Mouse (Mus musculus): ENCODE data around the gene Tppp2. TPM values are rescaled to one million over a fixed set of nuclear protein-coding genes. Genes with fewer than 3 reads are reported as not detected.
"Not testable (repeated sequence)": the region's sequence is repeated elsewhere in the genome, so short reads cannot be mapped to it uniquely, and the experiment has no call there.

The Tppp2 gene
- total RNA-seq, 2 experiments from 2014 or later = not detected

DNA sequence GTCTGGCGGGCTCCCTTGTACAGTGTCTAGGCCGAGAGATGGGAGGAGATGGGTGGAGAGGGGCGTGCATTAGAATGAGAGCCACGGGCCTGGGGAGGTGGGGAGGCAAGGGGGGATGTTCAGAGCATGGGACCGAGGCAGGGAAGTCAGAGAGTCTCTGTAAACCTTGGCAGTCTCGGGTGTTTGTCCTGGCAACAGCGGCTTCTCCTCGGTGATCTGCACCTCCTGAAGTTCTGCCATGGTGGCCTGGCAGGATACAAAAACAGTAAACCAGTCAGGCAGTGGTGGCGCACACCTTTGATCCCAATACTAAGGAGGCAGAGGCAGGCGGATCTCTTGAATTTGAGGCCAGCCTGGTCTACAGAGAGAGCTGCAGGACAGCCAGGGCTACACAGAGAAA, 6.9 kb upstream of the Tppp2 start:
- ATAC-seq (ENCODE audit: poor library complexity, severe bottlenecking) = no peak

DNA sequence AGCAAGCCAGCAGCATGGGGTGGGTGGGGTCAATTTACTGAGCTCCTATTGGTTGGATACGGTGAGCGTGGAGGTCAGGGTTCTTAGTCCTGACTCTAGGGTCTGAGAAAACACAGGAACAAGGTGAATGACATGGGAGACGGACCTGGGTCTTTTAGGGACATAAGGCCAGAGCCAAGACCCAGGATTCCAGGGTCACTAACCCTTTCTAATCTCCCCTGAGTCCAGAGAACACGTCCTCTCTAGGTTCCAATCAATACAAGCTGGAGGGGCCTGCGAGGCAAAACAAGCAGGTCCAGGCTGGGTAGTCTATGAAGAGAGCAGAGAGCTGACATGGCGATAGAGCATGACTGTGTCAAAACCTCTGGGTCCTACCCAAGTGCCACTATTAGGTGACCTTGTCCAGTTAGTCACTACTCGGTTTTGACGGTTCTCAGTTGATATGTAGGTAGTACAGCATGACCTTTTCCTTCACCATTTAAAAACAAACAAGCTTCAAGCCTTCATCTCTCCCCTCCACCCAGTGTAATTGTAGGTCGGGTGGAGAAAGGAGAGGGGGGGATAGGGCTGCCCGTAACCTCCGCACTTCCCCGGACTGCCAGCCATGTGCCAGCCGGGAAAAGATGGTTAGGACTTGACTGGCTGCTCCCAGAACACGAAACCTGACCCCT, 5.7 kb upstream of the Tppp2 start:
- 0 out of 2 replicates have a peak, but pooled peaks have one; percentile 1 for ATAC-seq (ENCODE audit: poor library complexity, severe bottlenecking)

DNA sequence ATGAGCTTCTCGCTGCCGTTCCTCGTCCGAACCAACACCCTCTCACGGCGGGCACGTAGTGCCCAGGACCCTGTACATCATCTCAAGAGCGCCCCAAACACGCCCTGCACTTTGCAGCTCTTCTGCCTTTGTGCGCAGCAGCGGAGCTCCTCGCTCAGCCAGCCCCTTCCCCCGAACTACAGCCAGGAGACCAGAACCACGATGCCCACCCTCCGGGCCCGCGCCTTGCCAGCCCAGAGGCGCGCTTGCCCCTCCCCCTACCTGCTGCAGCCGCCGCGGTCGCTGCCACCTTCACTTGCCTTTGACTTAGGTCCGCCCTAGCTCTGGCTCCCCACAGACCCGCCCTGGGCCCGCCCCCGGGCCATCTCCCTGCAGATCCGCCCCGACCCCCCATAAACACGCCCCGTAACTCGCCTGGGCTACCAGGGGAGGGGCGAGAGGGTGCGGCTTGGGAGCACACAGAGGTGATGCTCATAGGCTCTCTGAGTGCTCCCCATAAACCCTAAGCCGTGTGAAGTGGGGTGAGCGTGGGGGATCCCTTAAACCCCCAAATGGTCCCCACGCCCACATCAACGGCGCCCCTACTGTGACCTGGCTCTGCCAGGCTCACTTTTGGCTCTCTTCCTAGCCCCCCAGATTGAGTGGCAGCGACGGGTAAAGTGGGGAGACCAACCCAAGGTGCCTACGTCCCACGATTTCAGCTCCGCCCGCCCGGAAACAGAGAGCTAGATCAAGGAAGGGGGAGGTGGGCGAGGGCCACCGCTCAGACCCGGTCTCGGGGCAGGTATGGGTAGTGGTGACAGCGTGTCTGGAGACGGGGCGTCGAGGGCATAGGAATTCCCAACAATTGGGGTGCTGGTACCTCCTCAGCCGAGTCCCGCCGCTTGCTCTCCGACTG, 4.9 kb upstream of the Tppp2 start:
- peak; percentile 89 for ATAC-seq (ENCODE audit: poor library complexity, severe bottlenecking)

DNA sequence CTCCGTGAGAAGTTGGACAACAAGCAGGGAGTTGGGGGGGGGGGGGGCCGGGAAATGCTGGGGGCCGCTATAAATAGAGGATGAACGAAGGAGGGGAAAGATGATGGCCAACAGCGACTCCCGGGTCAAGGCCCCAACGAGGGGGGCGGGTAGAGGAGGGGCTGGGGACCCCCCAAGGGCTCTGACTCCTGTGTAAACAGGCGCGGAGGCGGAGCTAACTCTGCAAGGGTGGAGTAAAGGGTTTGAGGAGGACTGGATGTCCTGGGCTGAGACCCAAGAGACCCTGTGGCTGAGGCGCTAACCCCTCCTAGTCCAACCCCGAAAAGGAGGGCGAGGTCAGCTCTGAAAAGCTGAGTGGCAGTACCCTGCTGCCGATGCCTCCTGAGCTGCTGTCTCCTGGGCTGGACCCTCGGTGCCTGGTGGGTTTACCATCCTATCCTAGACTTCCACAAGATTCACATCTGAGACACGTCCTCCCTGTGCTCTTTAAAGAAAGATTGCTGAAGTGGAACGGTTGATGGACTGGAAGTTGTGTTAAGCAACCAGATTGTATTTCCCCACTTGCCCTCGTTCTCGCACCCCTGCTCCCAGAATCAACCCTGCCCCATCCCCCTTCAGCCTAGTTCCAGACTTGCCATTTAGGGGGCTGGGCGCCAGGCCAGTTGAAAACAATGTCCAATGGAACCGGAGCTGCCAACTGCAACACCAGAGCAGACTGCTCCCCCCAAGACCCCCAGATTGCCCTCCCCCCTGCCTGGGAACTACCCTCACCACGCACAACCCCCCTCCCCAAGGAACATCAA, 4.1 kb upstream of the Tppp2 start, which contains the start of gene Ndrg2:
TSS of gene Ndrg2 (minus strand) at position 199 of the 803 bp plus-strand sequence.
- peak; percentile 11 for ATAC-seq (ENCODE audit: poor library complexity, severe bottlenecking)

DNA sequence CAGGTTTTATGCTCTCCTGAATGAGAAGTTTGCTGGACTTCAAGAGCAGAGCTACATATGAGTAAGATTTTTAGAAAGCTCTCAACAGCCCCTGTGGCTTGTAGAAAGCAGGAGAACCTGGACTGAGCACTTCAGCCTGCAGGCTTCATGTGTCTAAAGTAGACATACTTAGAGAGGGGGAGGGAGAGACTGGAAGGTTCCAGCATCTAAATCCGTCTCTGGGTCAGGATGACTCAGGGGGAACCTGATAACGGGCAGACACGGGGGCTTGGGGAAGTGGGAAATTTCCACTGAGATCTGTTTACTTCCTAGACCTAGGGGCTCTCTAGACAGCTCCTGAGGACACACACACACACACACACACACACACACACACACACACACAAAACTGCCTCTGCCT, 3.2 kb upstream of the Tppp2 start:
- no peak for ATAC-seq (ENCODE audit: poor library complexity, severe bottlenecking)

DNA sequence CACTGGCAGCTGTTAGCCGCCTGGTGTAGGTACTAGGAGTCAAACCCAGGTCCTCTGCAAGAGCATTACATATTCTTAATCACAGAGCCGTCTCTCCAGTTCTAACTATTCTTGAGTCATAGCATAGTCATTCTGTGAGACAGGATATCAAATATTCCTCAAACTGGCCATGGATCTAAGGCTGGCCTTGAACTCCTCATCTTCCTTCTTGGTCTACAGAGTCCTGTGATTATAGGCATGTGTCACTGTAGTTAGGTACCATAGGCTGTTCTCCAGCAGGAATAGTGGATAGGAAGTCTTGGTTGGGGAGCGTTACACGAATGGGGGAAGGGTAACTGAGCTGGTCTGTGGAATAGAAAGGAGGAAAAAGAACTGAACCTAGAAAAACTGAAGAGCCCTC, 1.7 kb upstream of the Tppp2 start:
- ATAC-seq (ENCODE audit: poor library complexity, severe bottlenecking) = no peak

DNA sequence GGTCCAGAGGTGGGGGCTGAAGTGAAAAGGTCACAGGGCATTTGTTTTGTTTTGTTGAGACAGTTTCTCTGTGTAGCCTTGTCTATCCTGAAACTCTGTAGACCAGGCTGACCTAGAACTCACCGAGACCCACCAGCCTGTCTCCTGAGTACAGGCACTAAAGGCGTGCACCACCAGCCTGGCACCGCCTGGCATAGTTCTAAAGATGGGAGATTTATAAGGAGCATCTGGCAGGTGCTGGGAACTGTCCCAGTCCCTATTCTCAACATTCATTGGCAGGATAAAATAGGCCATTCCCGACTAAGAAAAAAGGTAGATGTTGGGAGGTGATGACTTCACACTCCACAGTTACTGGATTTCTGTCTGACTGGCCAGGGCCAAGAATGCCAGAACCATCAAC, 741 bp downstream of the Tppp2 start:
- no peak for ATAC-seq (ENCODE audit: poor library complexity, severe bottlenecking)

DNA sequence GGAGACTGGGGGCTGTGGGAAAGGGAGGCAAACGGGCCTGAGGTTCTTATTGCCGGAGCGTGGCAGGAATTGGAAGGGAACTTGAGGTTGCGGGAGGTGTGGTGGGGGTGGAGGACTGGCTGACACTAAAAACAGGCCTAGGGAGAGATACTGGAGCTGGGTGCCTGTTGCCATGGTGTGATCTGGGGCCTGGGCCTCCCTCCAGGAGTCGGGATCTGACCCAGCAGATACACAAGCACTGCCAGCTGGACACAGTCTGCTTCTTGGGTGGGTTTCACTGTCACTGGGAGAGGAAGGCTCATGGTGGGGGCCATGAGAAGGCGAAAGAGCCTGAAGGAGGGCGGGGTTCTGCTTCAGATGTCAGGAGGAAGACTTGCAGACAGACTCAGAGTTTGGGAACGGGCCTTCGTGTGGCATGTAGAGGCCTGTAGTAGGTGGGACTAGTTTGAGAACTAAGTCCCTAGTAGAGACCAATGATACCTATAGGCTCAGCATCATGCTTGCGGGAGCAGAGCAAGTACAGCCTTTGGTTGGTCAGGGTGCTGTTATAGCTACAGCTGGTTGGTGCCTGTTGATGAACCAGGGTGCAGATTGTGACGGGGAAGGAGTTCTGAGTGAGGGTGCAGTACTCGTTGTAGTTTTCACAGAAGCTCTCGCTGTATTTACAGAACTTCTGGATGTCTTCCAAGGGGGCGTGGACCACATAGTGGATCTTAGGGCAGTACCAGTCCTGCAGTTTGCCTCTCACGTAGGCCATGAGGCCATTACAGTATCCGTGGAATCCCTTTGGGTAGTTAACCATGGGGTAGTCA, 3.7 kb downstream of the Tppp2 start:
- ATAC-seq (ENCODE audit: poor library complexity, severe bottlenecking) = no peak

DNA sequence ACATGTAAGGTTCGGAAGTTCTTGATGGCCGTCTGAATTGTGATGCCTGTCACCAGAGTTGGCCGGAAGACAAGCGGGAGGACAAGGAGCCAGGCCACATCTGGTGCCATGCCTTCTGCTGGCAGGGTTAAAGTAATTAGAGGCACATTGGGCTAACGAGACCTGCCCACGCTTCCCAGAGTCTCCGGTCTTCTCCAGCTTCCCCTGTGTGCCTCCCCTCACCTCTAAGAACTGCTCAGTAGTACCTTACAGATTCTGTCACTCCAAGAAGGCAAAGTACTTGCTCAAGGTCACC, 4.3 kb downstream of the Tppp2 start, which contains the start of gene Rnase13:
TSS of gene Rnase13 (minus strand) at position 203 of the 295 bp plus-strand sequence.
- ATAC-seq (ENCODE audit: poor library complexity, severe bottlenecking) = no peak

DNA sequence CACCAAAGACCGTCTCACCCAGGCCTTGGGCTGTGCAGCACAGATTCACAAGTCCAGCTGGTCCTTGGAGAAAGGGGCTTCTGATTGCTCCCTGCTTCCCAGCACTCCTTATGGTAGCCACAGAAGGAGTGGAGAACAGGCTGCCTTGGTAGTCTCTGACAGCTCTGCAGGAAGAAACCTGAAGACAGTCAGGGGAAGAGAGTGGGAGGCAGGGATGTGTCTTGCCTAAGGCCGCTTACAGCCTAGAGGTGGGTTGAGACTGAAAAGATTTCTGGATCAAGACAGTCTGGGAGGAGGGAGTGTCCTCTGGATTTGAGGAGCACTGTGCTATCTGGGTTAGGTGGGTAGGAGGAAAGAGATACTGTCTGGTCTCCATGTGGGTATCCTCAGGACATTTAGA, 4.7 kb downstream of the Tppp2 start:
- ATAC-seq (ENCODE audit: poor library complexity, severe bottlenecking) = no peak

DNA sequence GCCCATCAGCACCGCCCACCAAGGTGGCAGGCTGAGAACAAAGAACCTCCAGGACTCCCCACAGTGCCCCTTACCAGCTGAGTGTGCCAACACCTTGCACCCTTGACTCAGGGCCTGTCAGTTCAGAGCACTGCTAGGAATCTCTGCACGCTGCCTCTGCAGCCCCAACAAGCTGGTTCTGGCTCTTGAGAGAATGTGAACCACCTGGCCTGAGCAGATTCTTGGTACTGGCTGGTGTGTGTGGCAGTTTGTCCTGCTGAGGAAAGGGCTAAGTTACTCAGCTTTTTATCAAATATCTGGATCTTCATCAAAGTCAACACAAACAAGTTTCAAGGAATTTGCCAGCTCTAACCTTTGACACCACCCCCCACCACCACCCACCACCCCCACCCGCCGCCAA, 5.3 kb downstream of the Tppp2 start:
- no peak for ATAC-seq (ENCODE audit: poor library complexity, severe bottlenecking)

DNA sequence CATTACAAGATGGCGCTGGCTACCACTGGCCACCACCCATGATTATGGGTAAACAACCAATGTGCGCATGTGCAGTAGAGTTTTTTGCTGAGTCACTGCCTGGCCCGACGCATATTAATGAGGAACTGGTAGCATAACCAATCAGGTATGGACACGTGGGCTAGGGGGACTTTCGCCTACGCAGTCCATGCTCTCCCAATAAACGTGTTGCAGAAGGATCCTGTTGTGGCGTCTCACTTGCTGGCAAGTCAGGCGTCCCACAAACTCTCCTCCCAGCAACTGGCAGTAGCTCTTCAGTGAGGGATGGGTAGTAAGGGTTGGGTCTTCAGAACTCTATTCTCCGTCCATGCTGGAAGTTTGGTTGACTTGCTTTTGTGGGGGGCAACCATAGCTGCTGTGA, 8.7 kb downstream of the Tppp2 start:
- not testable (repeated sequence) for ATAC-seq (ENCODE audit: poor library complexity, severe bottlenecking)

DNA sequence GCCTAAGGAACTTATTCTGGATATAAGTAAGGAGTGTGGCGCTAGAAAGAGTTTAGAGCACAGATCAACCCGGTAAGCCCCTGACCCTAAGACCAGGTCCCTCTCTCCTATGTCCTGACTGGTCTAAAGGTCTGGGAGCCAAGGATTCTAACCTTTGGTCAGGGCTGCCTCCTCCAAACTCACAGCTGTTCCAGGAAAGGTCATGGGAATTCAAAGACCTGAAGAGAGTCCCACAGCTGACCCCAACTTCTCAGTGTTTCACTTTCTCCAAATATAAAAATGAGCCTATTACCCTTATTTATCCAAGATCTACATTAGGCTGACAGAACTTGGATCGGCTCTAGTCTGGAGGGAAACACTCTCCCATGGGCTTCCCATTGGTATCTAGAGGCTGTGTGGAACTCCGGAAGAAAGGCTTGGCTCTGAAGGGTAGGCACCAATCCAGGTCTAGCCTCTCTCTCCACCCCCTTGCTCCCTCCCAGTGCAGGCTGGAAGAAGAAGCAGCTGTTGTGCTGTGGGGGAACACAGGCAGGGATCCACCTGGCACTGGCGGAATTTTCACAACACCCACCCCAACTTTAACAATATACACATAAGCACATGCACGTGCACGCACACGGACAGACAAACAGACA, 11.2 kb downstream of the Tppp2 start:
- no peak for ATAC-seq (ENCODE audit: poor library complexity, severe bottlenecking)

DNA sequence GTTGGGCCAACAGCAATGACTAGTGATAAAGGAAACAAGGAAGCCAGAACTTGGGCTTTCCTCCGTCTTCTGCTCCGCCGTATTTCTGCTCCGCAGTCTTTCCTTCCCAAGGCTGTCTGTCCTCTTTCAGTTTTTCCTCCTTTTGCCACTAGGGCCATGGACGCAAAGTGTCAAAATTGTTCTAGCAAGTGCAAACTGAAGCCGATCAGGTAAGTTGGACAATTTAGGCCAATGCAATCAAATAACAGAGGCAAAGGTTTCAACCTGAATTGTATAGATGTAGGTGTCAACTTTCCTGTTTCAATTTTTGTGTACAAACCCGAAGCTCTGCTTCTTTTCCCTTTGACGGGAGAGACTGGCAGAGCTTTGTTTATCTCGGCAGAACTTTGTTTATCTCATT, 11.7 kb downstream of the Tppp2 start:
- ATAC-seq (ENCODE audit: poor library complexity, severe bottlenecking) = no peak

DNA sequence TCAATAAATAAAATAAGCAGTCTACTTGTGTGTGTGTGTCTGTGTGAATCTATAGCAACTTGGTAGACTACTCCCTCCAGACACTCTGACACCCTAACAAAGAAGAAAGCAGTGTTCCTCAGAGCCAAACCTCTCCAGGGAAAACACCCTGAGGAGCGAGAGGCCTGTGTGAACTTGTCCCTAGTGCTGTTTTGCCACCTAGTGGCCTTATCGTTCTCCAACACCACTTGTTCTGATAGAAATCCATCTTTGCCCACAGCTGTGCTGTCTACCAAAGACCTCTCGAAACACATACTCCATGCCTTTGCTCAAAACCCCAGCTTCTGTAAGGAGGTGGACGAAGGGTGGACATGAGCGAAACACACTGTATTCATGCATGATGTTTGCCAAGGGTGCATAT, 12.6 kb downstream of the Tppp2 start:
- ATAC-seq (ENCODE audit: poor library complexity, severe bottlenecking) = peak; percentile 40; the same call in 1 of the 2 replicates

DNA sequence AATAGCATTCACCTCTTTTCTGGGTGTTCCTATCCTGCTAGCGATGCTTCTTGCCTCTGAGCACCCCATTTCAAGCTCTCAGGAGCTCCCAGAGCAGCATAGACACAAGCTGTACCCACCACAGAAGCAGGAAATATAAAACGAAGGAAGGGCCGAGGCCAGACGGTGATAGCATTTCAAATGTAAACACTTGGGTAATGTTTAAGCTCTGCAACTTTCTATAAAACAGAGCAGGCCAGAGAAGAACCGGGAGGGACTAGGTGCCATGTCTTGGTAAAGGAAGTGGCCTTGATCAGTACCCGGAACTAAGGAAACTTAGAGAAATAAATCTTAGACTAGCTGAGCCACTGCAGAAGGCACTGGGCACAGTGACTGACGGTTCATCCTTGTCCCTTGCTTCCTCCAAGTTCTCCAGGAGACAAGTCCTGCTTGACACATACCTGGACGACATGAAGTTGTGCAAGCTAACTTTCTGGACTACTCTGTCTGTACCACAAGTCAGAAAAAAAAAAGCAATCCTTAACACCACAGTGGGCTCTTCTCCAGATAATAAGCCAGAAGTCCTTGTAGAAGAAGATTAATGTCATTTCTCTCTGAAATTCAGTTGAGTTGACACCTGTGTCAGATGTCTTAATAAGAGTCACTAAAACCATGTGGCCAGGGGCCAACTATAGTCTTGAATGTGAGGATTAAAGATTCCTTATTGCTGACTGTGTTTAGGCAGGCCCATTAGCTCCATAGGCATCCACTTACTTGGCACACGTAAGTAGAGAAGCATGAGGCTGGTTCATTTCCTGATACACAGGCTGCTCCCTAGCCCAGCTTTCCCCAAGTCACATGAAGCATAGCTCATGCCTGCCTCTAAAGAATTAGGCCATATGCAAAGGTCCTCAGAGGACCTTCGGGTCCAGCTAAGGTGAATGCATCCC, 14.1 kb downstream of the Tppp2 start:
- no peak for ATAC-seq (ENCODE audit: poor library complexity, severe bottlenecking)

DNA sequence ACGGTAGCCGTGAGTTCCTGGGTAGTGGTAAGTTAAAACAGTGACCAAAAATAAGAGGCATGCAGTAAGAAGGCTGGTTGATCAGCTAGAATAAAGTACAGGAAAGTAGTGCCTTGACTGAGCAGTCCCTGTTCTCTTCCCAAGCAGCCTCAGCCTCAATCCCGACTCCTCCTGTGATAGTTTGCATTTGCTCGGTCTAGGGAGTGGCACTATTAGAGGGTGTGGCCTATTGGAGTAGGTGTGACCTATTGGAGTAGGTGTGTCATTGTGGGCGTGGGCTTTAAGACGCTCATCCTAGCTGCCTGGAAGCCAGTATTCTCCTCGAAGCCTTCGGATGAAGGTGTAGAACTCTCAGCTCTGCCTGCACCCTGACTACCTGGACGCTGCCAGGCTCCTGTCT, 20.8 kb downstream of the Tppp2 start:
- ATAC-seq (ENCODE audit: poor library complexity, severe bottlenecking) = no peak

DNA sequence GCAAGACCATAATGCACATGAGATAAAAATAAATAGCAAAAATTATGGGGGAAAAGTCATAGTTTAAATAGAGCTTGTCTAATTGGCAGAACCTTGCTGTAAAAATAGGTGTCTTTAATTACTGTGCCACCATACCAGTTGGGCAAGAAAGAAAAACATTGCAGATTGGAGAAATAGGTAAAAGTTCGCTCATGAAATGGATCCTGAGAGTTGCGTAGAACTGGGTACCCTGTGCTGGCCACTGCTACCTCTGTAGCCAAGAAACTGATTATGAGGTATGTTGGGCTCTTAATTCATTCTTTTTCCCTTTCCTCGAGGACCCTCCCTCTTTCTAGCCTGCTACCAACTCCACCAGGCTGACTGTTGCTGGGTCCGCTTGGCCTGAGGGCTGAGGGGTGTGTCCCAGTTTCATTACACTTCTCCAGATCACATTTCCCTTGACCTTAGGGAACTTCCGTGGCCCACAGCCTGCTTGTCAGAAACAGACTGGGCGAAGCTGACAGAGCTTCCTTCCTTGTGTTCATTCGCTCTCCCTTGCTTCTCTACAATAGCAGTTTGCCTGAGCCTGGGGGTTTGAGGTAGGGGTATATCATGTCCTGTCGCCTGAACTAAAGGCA, 22.8 kb downstream of the Tppp2 start:
- ATAC-seq (ENCODE audit: poor library complexity, severe bottlenecking) = peak; percentile 92

DNA sequence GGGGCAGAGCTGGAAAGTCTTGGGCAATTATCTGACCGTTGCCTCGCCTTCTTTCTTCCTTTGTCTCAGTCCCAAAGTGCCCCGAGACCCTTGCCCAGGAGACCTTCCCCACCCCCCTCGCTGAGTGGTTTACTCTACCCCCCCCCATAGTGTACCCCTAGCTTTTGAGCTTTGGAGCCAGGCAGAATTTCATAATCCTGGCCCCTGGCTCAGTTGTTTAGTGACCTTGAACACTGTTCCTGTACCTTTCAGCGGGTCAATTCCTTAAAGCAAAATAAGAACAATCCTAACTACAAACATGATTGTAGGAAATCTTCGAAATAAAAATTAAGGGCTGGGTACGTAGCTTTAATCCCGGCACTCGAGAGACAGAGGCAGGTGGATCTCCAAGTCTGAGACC, 23.4 kb downstream of the Tppp2 start:
- no peak for ATAC-seq (ENCODE audit: poor library complexity, severe bottlenecking)

Measured in megakaryocyte, adult 5-6 weeks (primary cell).